Mouse (Mus musculus) olfactory bulb, adult 2 months (tissue): ENCODE measurements around the gene Sytl3.
"Not testable (repeated sequence)": the region's sequence is repeated elsewhere in the genome, so short reads cannot be mapped to it uniquely, and the experiment has no call there.

Experiments used
- CTCF ChIP-seq: fragments of 200-500 bp; IDR thresholded peaks from 2 replicates; pipeline ENCODE4 v1.5.1; 2012; ENCODE audit warnings: low read depth, mild to moderate bottlenecking, low read length, moderate library complexity; ENCODE audit not compliant: insufficient read depth
- POLR2A ChIP-seq: fragments of 200-500 bp; IDR thresholded peaks from 2 replicates; pipeline ENCODE4 v1.6.1; 2012; ENCODE audit warnings: mild to moderate bottlenecking, low read depth, low read length, moderate library complexity; ENCODE audit not compliant: insufficient read depth

- TF ChIP-seq POLR2A, CTCF: not testable (repeated sequence)
Measured at GRCm38 (mm10) chr17:6645668-6646067, 13.2 kb upstream of the Sytl3 start.
